Mouse (Mus musculus) liver, embryonic 13.5 days (tissue): ENCODE measurements around the gene Cxcl9. TPM values are rescaled to one million over a fixed set of nuclear protein-coding genes. Genes with fewer than 3 reads are reported as not detected.
"Not testable (repeated sequence)": the region's sequence is repeated elsewhere in the genome, so short reads cannot be mapped to it uniquely, and the experiment has no call there.

ENCODE experiments used
- ATAC-seq: fragments of 200-750 bp; cut with Nextera tagmentation; 2 replicates; pipeline ENCODE4 v1.8.0; 2017; ENCODE audit warnings: low read depth, mild to moderate bottlenecking, moderate number of reproducible peaks, moderate library complexity
- DNase-seq: peaks from one replicate; pipeline ENCODE4 v3.0.0; 2022
- H3K27ac ChIP-seq: fragments of 300-500 bp; sonication (generic); 2 replicates; pipeline ENCODE4 v1.5.1; 2015; ENCODE audit warnings: moderate library complexity, mild to moderate bottlenecking, inconsistent platforms
- H3K27me3 ChIP-seq: fragments of 300-500 bp; sonication (generic); 2 replicates; pipeline ENCODE4 v1.6.1; 2015; ENCODE audit warnings: mild to moderate bottlenecking, inconsistent platforms
- H3K36me3 ChIP-seq: fragments of 300-500 bp; sonication (generic); 2 replicates; pipeline ENCODE4 v1.6.1; 2015; ENCODE audit warnings: mild to moderate bottlenecking, inconsistent platforms
- H3K4me1 ChIP-seq: fragments of 300-500 bp; sonication (generic); replicated peaks from 2 replicates; pipeline ENCODE4 v1.6.1; 2015; ENCODE audit warnings: inconsistent platforms
- H3K4me2 ChIP-seq: fragments of 300-500 bp; sonication (generic); 2 replicates; pipeline ENCODE4 v1.6.1; 2015; ENCODE audit warnings: inconsistent platforms, mild to moderate bottlenecking, moderate library complexity
- H3K4me3 ChIP-seq: fragments of 300-500 bp; sonication (generic); replicated peaks from 2 replicates; pipeline ENCODE4 v1.5.1; 2015; ENCODE audit warnings: mild to moderate bottlenecking, inconsistent platforms
- H3K9ac ChIP-seq: fragments of 300-500 bp; sonication (generic); 2 replicates; pipeline ENCODE4 v1.6.1; 2015; ENCODE audit warnings: mild to moderate bottlenecking, inconsistent platforms
- H3K9me3 ChIP-seq: fragments of 300-500 bp; sonication (generic); replicated peaks from 2 replicates; pipeline ENCODE4 v1.6.1; 2016; ENCODE audit warnings: inconsistent platforms
- WGBS: fragments of 180-500 bp; shearing (Covaris S2); methylation state at CpG from one replicate; pipeline ENCODE4 v1.1.7; 2015; ENCODE audit not compliant: insufficient replicate concordance; 5-methylcytosine and 5-hydroxymethylcytosine counted together
- polyA plus RNA-seq: library from polyadenylated mRNA; unstranded; fragments of >200 nt; fragmentation: Nextera tagmentation; extraction: Ambion mirVana; gene quantifications from 2 replicates; pipeline ENCODE4 v1.2.1, GENCODE M21; 2015

Gene Cxcl9
- polyA plus RNA-seq, 1 experiment from 2014 or later: not detected

- Histone ChIP-seq H3K27ac (no peak overlapping the region), H3K9ac (no peak overlapping the region), H3K4me2 (no peak overlapping the region), H3K9me3 (no peaks in the 10 kb centered on the region), H3K4me1 (peaks cover 9% of the 10 kb centered on the region), H3K4me3 (no peak overlapping the region), H3K36me3 (no peaks in the 10 kb centered on the region), H3K27me3 (no peaks in the 10 kb centered on the region)
- no peak for DNase-seq
- 67% methylated on average over 11 of the region's 11 CpGs for WGBS
- ATAC-seq: no peak
Observed at GRCm38 (mm10) chr5:92365146-92365705, 37.3 kb upstream of the Cxcl9 start.

GRCm38 (mm10) chr5:92364011-92364410, 36.1 kb upstream of the Cxcl9 start:
- no peak for ATAC-seq
- Histone ChIP-seq H3K4me1 (peaks cover 9% of the 10 kb centered on the region), H3K36me3 (no peaks in the 10 kb centered on the region), H3K4me2 (no peak overlapping the region), H3K9me3 (no peaks in the 10 kb centered on the region), H3K4me3 (no peak overlapping the region), H3K27me3 (no peaks in the 10 kb centered on the region), H3K27ac (no peak overlapping the region), H3K9ac (no peak overlapping the region)
- 83% methylated on average over 5 of the region's 5 CpGs for WGBS
- DNase-seq: no peak

- DNase-seq (no peak), ATAC-seq (no peak)
- Histone ChIP-seq H3K27me3 (no peaks in the 10 kb centered on the region), H3K9ac (no peak overlapping the region), H3K4me3 (no peak overlapping the region), H3K9me3 (no peaks in the 10 kb centered on the region), H3K36me3 (no peaks in the 10 kb centered on the region), H3K4me1 (peaks cover 8% of the 10 kb centered on the region), H3K27ac (no peak overlapping the region), H3K4me2 (no peak overlapping the region)
- WGBS: 16% methylated on average over 4 of the region's 4 CpGs
Observed at GRCm38 (mm10) chr5:92363179-92363578, 35.3 kb upstream of the Cxcl9 start.

GRCm38 (mm10) chr5:92358767-92359455, 31.0 kb upstream of the Cxcl9 start:
- H3K9ac ChIP-seq: no peak overlapping the region
- H3K27ac ChIP-seq: peak overlapping the region; percentile 3; the same call in 1 of the 2 replicates
- H3K4me3 ChIP-seq: no peak overlapping the region
- H3K36me3 ChIP-seq: no peaks in the 10 kb centered on the region
- DNase-seq (no peak), ATAC-seq (peak; percentile 69)
- WGBS: 64% methylated on average over 11 of the region's 11 CpGs
- no peak overlapping the region for H3K4me2 ChIP-seq
- no peaks in the 10 kb centered on the region for H3K27me3 ChIP-seq
- H3K4me1 ChIP-seq: no peaks in the 10 kb centered on the region
- no peaks in the 10 kb centered on the region for H3K9me3 ChIP-seq

- H3K36me3 ChIP-seq: no peaks in the 10 kb centered on the region
- H3K9me3 ChIP-seq: no peaks in the 10 kb centered on the region
- no peak overlapping the region for H3K9ac ChIP-seq
- no peak overlapping the region for H3K4me3 ChIP-seq
- 20% methylated on average over 11 of the region's 12 CpGs for WGBS
- ATAC-seq: 0 out of 2 replicates have a peak, but pooled peaks have one; percentile 13
- no peak overlapping the region for H3K27ac ChIP-seq
- no peak overlapping the region for H3K4me2 ChIP-seq
- DNase-seq: no peak
- peaks cover 1% of the 10 kb centered on the region; the same call in 1 of the 2 replicates for H3K4me1 ChIP-seq
- H3K27me3 ChIP-seq: no peaks in the 10 kb centered on the region
Observed at GRCm38 (mm10) chr5:92358033-92358432, 30.2 kb upstream of the Cxcl9 start.

- Histone ChIP-seq H3K27me3 (no peaks in the 10 kb centered on the region), H3K27ac (no peak overlapping the region), H3K9ac (peak overlapping the region; percentile 37; the same call in 1 of the 2 replicates), H3K4me3 (peak overlapping the region; percentile 44), H3K9me3 (no peaks in the 10 kb centered on the region), H3K4me2 (peak overlapping the region; percentile 50), H3K4me1 (peaks cover 17% of the 10 kb centered on the region), H3K36me3 (no peaks in the 10 kb centered on the region)
- ATAC-seq (peak; percentile 57; the same call in 1 of the 2 replicates), DNase-seq (no peak)
- WGBS: 24% methylated on average over 11 of the region's 11 CpGs
Observed at GRCm38 (mm10) chr5:92353517-92353916, 25.6 kb upstream of the Cxcl9 start.

- WGBS: 66% methylated on average over 4 of the region's 4 CpGs
- DNase-seq, H3K36me3 ChIP-seq, ATAC-seq, H3K27me3 ChIP-seq, H3K9me3 ChIP-seq, H3K9ac ChIP-seq: not testable (repeated sequence)
- peak overlapping the region; percentile 44; the same call in 1 of the 2 replicates for H3K4me3 ChIP-seq
- peaks cover 25% of the 10 kb centered on the region for H3K4me1 ChIP-seq
- peak overlapping the region; percentile 50 for H3K4me2 ChIP-seq
- H3K27ac ChIP-seq: 0 out of 2 replicates have a peak overlapping the region, but pooled peaks have one; percentile 51
Observed at GRCm38 (mm10) chr5:92352716-92353115, 24.8 kb upstream of the Cxcl9 start.

GRCm38 (mm10) chr5:92349731-92350130, 21.9 kb upstream of the Cxcl9 start:
- H3K36me3 ChIP-seq: no peaks in the 10 kb centered on the region
- DNase-seq (no peak), ATAC-seq (no peak)
- H3K4me2 ChIP-seq: no peak overlapping the region
- H3K4me3 ChIP-seq: no peak overlapping the region
- H3K27me3 ChIP-seq: peaks cover 3% of the 10 kb centered on the region; the same call in 1 of the 2 replicates
- peaks cover 26% of the 10 kb centered on the region for H3K4me1 ChIP-seq
- H3K9me3 ChIP-seq: no peaks in the 10 kb centered on the region
- WGBS: 66% methylated on average over 7 of the region's 7 CpGs
- H3K9ac ChIP-seq: no peak overlapping the region
- H3K27ac ChIP-seq: no peak overlapping the region

GRCm38 (mm10) chr5:92348794-92349413, 21.0 kb upstream of the Cxcl9 start, which contains the start of gene Cxcl10:
TSS of gene Cxcl10 (minus strand) at chr5:92348889.
- Histone ChIP-seq H3K4me3 (peak within 1 kb of the TSS; percentile 28), H3K4me2 (peak within 1 kb of the TSS; percentile 57), H3K4me1 (peaks cover 26% of the 10 kb centered on the region), H3K27ac (no peak within 1 kb of the TSS), H3K9ac (no peak within 1 kb of the TSS), H3K36me3 (no peaks in the 10 kb centered on the region), H3K9me3 (no peaks in the 10 kb centered on the region), H3K27me3 (peaks cover 3% of the 10 kb centered on the region; the same call in 1 of the 2 replicates)
- ATAC-seq (peak; percentile 84), DNase-seq (peak; percentile 67)
- WGBS: 15% methylated on average over 14 of the region's 14 CpGs

- H3K27ac ChIP-seq: no peak overlapping the region
- no peak overlapping the region for H3K4me3 ChIP-seq
- WGBS: 66% methylated on average over 8 of the region's 8 CpGs
- H3K4me2 ChIP-seq: no peak overlapping the region
- no peak overlapping the region for H3K9ac ChIP-seq
- H3K36me3 ChIP-seq: no peaks in the 10 kb centered on the region
- no peak for ATAC-seq
- no peaks in the 10 kb centered on the region for H3K9me3 ChIP-seq
- no peak for DNase-seq
- peaks cover 3% of the 10 kb centered on the region; the same call in 1 of the 2 replicates for H3K27me3 ChIP-seq
- H3K4me1 ChIP-seq: peaks cover 22% of the 10 kb centered on the region
Observed at GRCm38 (mm10) chr5:92345006-92345405, 17.1 kb upstream of the Cxcl9 start.

- no peak overlapping the region for H3K4me3 ChIP-seq
- 62% methylated on average over 4 of the region's 4 CpGs for WGBS
- DNase-seq (no peak), ATAC-seq (no peak)
- no peaks in the 10 kb centered on the region for H3K36me3 ChIP-seq
- no peaks in the 10 kb centered on the region for H3K9me3 ChIP-seq
- no peaks in the 10 kb centered on the region for H3K27me3 ChIP-seq
- no peak overlapping the region for H3K27ac ChIP-seq
- no peak overlapping the region for H3K4me2 ChIP-seq
- H3K9ac ChIP-seq: no peak overlapping the region
- H3K4me1 ChIP-seq: no peaks in the 10 kb centered on the region
Observed at GRCm38 (mm10) chr5:92340606-92341005, 12.7 kb upstream of the Cxcl9 start.
